Mouse (Mus musculus): Measurements from ENCODE around the gene Tnc. TPM values are rescaled to one million over a fixed set of nuclear protein-coding genes. Genes with fewer than 3 reads are reported as not detected.

Gene Tnc
- polyA plus RNA-seq, 1 experiment, result not detected

- no peak for TF ChIP-seq GATA1 (IDR thresholded peaks at IDR 0.05; ENCODE audit: low read length)
Observed at GRCm38 (mm10) chr4:63993462-63994113, 53.2 kb downstream of the Tnc start.

GRCm38 (mm10) chr4:63990216-63990615, 56.6 kb downstream of the Tnc start:
- TF ChIP-seq GATA1 (IDR thresholded peaks at IDR 0.05; ENCODE audit: low read length), result no peak

GRCm38 (mm10) chr4:63988090-63988489, 58.7 kb downstream of the Tnc start:
- TF ChIP-seq GATA1 (IDR thresholded peaks at IDR 0.05; ENCODE audit: low read length), result no peak

GRCm38 (mm10) chr4:63986576-63986975, 60.2 kb downstream of the Tnc start:
- TF ChIP-seq GATA1 (IDR thresholded peaks at IDR 0.05; ENCODE audit: low read length), result no peak

GRCm38 (mm10) chr4:63983098-63983445, 63.7 kb downstream of the Tnc start:
- no peak for TF ChIP-seq GATA1 (IDR thresholded peaks at IDR 0.05; ENCODE audit: low read length)

- TF ChIP-seq GATA1 (IDR thresholded peaks at IDR 0.05; ENCODE audit: low read length), result no peak
Observed at GRCm38 (mm10) chr4:63982425-63983097, 64.3 kb downstream of the Tnc start.

GRCm38 (mm10) chr4:63980211-63980794, 66.5 kb downstream of the Tnc start:
- TF ChIP-seq GATA1 (IDR thresholded peaks at IDR 0.05; ENCODE audit: low read length), result no peak

GRCm38 (mm10) chr4:63979635-63980034, 67.2 kb downstream of the Tnc start:
- TF ChIP-seq GATA1 (IDR thresholded peaks at IDR 0.05; ENCODE audit: low read length), result no peak

GRCm38 (mm10) chr4:63972536-63972935, 74.3 kb downstream of the Tnc start:
- no peak for TF ChIP-seq GATA1 (IDR thresholded peaks at IDR 0.05; ENCODE audit: low read length)

GRCm38 (mm10) chr4:63971762-63972161, 75.1 kb downstream of the Tnc start:
- no peak for TF ChIP-seq GATA1 (IDR thresholded peaks at IDR 0.05; ENCODE audit: low read length)

- no peak for TF ChIP-seq GATA1 (IDR thresholded peaks at IDR 0.05; ENCODE audit: low read length)
Observed at GRCm38 (mm10) chr4:63970925-63971324, 75.9 kb downstream of the Tnc start.

- TF ChIP-seq GATA1 (IDR thresholded peaks at IDR 0.05; ENCODE audit: low read length), result no peak
Observed at GRCm38 (mm10) chr4:63969891-63970290, 76.9 kb downstream of the Tnc start.

- no peak for TF ChIP-seq GATA1 (IDR thresholded peaks at IDR 0.05; ENCODE audit: low read length)
Observed at GRCm38 (mm10) chr4:63963410-63963809, 83.4 kb downstream of the Tnc start.

- no peak for TF ChIP-seq GATA1 (IDR thresholded peaks at IDR 0.05; ENCODE audit: low read length)
Observed at GRCm38 (mm10) chr4:63961858-63962468, 84.9 kb downstream of the Tnc start.

- no peak for TF ChIP-seq GATA1 (IDR thresholded peaks at IDR 0.05; ENCODE audit: low read length)
Observed at GRCm38 (mm10) chr4:63958601-63959000, 88.2 kb downstream of the Tnc start.

- no peak for TF ChIP-seq GATA1 (IDR thresholded peaks at IDR 0.05; ENCODE audit: low read length)
Observed at GRCm38 (mm10) chr4:63950054-63950453, 96.8 kb downstream of the Tnc start.

All from G1E-ER4 (cell line).